In the genomic region with DNA sequence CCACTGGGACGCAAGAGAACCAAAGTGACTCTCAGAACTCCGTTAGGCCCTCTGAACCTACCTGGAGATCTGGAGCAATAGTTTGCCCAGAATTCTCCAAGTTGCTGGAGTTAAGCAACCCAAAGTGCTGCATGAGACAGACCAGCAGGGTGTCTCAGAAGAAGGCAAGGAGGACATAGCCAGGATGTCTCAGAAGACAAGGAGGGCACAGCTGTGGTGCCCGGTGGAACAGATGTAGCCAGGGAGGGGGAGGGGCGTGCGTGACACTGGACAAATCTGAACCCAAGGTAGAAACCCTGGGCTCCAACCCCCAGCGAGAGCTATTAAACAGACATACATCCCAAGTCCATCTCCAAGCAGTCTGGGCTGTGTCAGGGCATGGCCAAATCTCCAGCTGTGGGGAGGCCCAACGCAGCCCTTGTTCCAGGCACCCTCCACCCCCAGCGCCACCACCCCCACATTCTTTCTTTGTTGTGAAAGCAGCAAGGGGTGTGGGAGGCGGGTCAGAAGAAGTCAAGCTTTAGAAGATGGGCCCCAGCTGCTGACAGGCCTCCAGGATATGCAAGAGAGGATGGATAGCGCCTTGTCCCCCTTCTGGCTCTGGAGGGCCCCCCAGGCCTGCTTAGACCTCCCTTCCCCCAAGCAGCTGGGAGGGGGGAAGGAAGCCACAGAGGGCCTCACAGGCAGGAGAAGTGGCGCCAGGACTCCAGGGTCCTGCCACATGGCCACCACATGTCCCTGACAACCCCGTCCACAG, we compare ENCODE assay signal across 8 mouse cellular contexts. TPM values are rescaled to one million over a fixed set of nuclear protein-coding genes. Genes with fewer than 3 reads are reported as not detected.
DNase-seq lines count a peak whose midpoint lies in the region; ATAC-seq lines count a peak whose summit lies in the region.

No protein-coding gene starts in this region.

- H3K4me3 ChIP-seq in forebrain, embryonic 15.5 days: peak overlapping the region; percentile 68
- peak overlapping the region; percentile 85 for H3K4me3 ChIP-seq in intestine, embryonic 14.5 days (ENCODE audit: low read depth, low read length)
- H3K4me3 ChIP-seq in liver, embryonic 15.5 days (replicated peaks): peak overlapping the region; percentile 62
- H3K4me3 ChIP-seq in neural tube, embryonic 14.5 days (ENCODE audit: low read depth, low read length): peak overlapping the region; percentile 91

- ATAC-seq in forebrain, embryonic 15.5 days (replicated peaks): peak; percentile 62
- ATAC-seq in intestine, embryonic 14.5 days (replicated peaks; ENCODE audit: low FRiP score, low TSS enrichment, low read depth): peak; percentile 85
- 0 out of 2 replicates have a peak, but pooled peaks have one; percentile 13 for ATAC-seq in liver, embryonic 15.5 days (ENCODE audit: insufficient read depth)
- peak; percentile 52 for ATAC-seq in neural tube, embryonic 14.5 days (ENCODE audit: low read depth)
- no peak for ATAC-seq in CD4-positive, CD25-positive, alpha-beta regulatory T cell, adult 4 months

- peak overlapping the region; percentile 78 for H3K4me2 ChIP-seq in forebrain, embryonic 15.5 days (replicated peaks)
- peak overlapping the region; percentile 83 for H3K4me2 ChIP-seq in intestine, embryonic 14.5 days (ENCODE audit: low read length)
- peak overlapping the region; percentile 66 for H3K4me2 ChIP-seq in liver, embryonic 15.5 days
- peak overlapping the region; percentile 68 for H3K4me2 ChIP-seq in neural tube, embryonic 14.5 days (ENCODE audit: low read depth, low read length)

- no peaks in the 10 kb centered on the region for H3K9me3 ChIP-seq in forebrain, embryonic 15.5 days
- no peaks in the 10 kb centered on the region for H3K9me3 ChIP-seq in intestine, embryonic 14.5 days (ENCODE audit: control insufficient read depth, low read length)
- no peaks in the 10 kb centered on the region for H3K9me3 ChIP-seq in liver, embryonic 15.5 days (replicated peaks)
- no peaks in the 10 kb centered on the region for H3K9me3 ChIP-seq in neural tube, embryonic 14.5 days (ENCODE audit: control insufficient read depth, low read length)

- H3K27ac ChIP-seq in forebrain, embryonic 15.5 days (replicated peaks): peak overlapping the region; percentile 89
- H3K27ac ChIP-seq in intestine, embryonic 14.5 days (ENCODE audit: low read depth): peak overlapping the region; percentile 99
- H3K27ac ChIP-seq in liver, embryonic 15.5 days (replicated peaks): 0 out of 2 replicates have a peak overlapping the region, but pooled peaks have one; percentile 6
- H3K27ac ChIP-seq in neural tube, embryonic 14.5 days (ENCODE audit: low read depth, low read length): peak overlapping the region; percentile 83

- peaks cover 33% of the 10 kb centered on the region for H3K4me1 ChIP-seq in forebrain, embryonic 15.5 days
- H3K4me1 ChIP-seq in intestine, embryonic 14.5 days (replicated peaks; ENCODE audit: control insufficient read depth, insufficient read depth, low read length): peaks cover 48% of the 10 kb centered on the region
- H3K4me1 ChIP-seq in liver, embryonic 15.5 days (replicated peaks): peaks cover 9% of the 10 kb centered on the region
- H3K4me1 ChIP-seq in neural tube, embryonic 14.5 days (ENCODE audit: control insufficient read depth, insufficient read depth, low read length): peaks cover 21% of the 10 kb centered on the region

- peak; percentile 19 to 22 for DNase-seq in spleen, postnatal 36 days (ENCODE audit: low spot score in 2 of 2)
- no peak for DNase-seq in spleen, adult 12 weeks (ENCODE audit: low spot score)
- DNase-seq in intestine, embryonic 14.5 days (ENCODE audit: low spot score): peak; percentile 87
- DNase-seq in c-Kit-positive CD71-positive TER-119-positive erythroid progenitor cells, embryonic 14.5 days (ENCODE audit: low spot score): no peak

- no peaks in the 10 kb centered on the region for H3K27me3 ChIP-seq in forebrain, embryonic 15.5 days
- no peaks in the 10 kb centered on the region for H3K27me3 ChIP-seq in intestine, embryonic 14.5 days (replicated peaks; ENCODE audit: control insufficient read depth, insufficient read depth, low read length)
- H3K27me3 ChIP-seq in liver, embryonic 15.5 days: peaks cover 52% of the 10 kb centered on the region
- H3K27me3 ChIP-seq in neural tube, embryonic 14.5 days (ENCODE audit: control insufficient read depth, insufficient read depth, low read length): no peaks in the 10 kb centered on the region

- H3K36me3 ChIP-seq in forebrain, embryonic 15.5 days: peaks cover 10% of the 10 kb centered on the region; the same call in 1 of the 2 replicates
- peaks cover 9% of the 10 kb centered on the region; the same call in 1 of the 2 replicates for H3K36me3 ChIP-seq in intestine, embryonic 14.5 days (ENCODE audit: control insufficient read depth, insufficient read depth, low read length)
- no peaks in the 10 kb centered on the region for H3K36me3 ChIP-seq in liver, embryonic 15.5 days (replicated peaks)
- peaks cover 12% of the 10 kb centered on the region for H3K36me3 ChIP-seq in neural tube, embryonic 14.5 days (ENCODE audit: control insufficient read depth, insufficient read depth, low read length)

- H3K9ac ChIP-seq in forebrain, embryonic 15.5 days (replicated peaks): peak overlapping the region; percentile 18; the same call in 1 of the 2 replicates
- peak overlapping the region; percentile 35 for H3K9ac ChIP-seq in intestine, embryonic 14.5 days (ENCODE audit: low read length)
- H3K9ac ChIP-seq in liver, embryonic 15.5 days: no peak overlapping the region
- H3K9ac ChIP-seq in neural tube, embryonic 14.5 days (replicated peaks; ENCODE audit: low read depth, low read length): 0 out of 2 replicates have a peak overlapping the region, but pooled peaks have one; percentile 91

- WGBS in forebrain, embryonic 15.5 days: 16% methylated on average over 12 of the region's 12 CpGs
- 5% methylated on average over 12 of the region's 12 CpGs for WGBS in intestine, embryonic 14.5 days
- 19% methylated on average over 12 of the region's 12 CpGs for WGBS in liver, embryonic 15.5 days (ENCODE audit: insufficient replicate concordance)
- WGBS in neural tube, embryonic 14.5 days: 6% methylated on average over 11 of the region's 12 CpGs

RNA-seq across cellular contexts. Expression of a gene that starts 0.6 kb away (rescaled TPM):
- polyA plus RNA-seq in forebrain, embryonic 15.5 days (2015; fragmentation: Nextera tagmentation; extraction: Ambion mirVana): 32.1 and 33.0 TPM in 2 replicates
- polyA plus RNA-seq in intestine, embryonic 14.5 days (2014; fragmentation: Nextera tagmentation; extraction: Ambion mirVana): 54.0 and 56.6 TPM in 2 replicates
- polyA plus RNA-seq in liver, embryonic 15.5 days (2015; fragmentation: Nextera tagmentation; extraction: Ambion mirVana): 7.8 and 9.1 TPM in 2 replicates
- 7.9 and 23.7 TPM in 2 replicates for polyA plus RNA-seq in neural tube, embryonic 14.5 days (2014; fragmentation: Nextera tagmentation; extraction: Ambion mirVana)
- polyA plus RNA-seq in CD4-positive, CD25-positive, alpha-beta regulatory T cell, adult 4 months (2017; shearing (Covaris generic)): not detected

RNA-seq across cellular contexts. Expression of a gene that starts 16.0 kb away (rescaled TPM):
- 41.4 and 45.1 TPM in 2 replicates for polyA plus RNA-seq in forebrain, embryonic 15.5 days (2015; fragmentation: Nextera tagmentation; extraction: Ambion mirVana)
- polyA plus RNA-seq in intestine, embryonic 14.5 days (2014; fragmentation: Nextera tagmentation; extraction: Ambion mirVana): 42.1 and 45.7 TPM in 2 replicates
- 9.3 and 10.3 TPM in 2 replicates for polyA plus RNA-seq in liver, embryonic 15.5 days (2015; fragmentation: Nextera tagmentation; extraction: Ambion mirVana)
- polyA plus RNA-seq in neural tube, embryonic 14.5 days (2014; fragmentation: Nextera tagmentation; extraction: Ambion mirVana): 27.7 and 32.1 TPM in 2 replicates
- polyA plus RNA-seq in CD4-positive, CD25-positive, alpha-beta regulatory T cell, adult 4 months (2017; shearing (Covaris generic)): 10 to 100 TPM; 13.6 to 14.7 TPM

RNA-seq across cellular contexts. Expression of a gene that starts 16.2 kb away (rescaled TPM):
- polyA plus RNA-seq in forebrain, embryonic 15.5 days (2015; fragmentation: Nextera tagmentation; extraction: Ambion mirVana): 73.7 and 81.9 TPM in 2 replicates
- polyA plus RNA-seq in intestine, embryonic 14.5 days (2014; fragmentation: Nextera tagmentation; extraction: Ambion mirVana): 134 and 144 TPM in 2 replicates
- polyA plus RNA-seq in liver, embryonic 15.5 days (2015; fragmentation: Nextera tagmentation; extraction: Ambion mirVana): 67.9 and 69.4 TPM in 2 replicates
- 59.9 and 64.4 TPM in 2 replicates for polyA plus RNA-seq in neural tube, embryonic 14.5 days (2014; fragmentation: Nextera tagmentation; extraction: Ambion mirVana)
- 10 to 100 TPM; 57.0 to 65.9 TPM for polyA plus RNA-seq in CD4-positive, CD25-positive, alpha-beta regulatory T cell, adult 4 months (2017; shearing (Covaris generic))

RNA-seq across cellular contexts. Expression of a gene that starts 20.3 kb away (rescaled TPM):
- 35.9 and 36.5 TPM in 2 replicates for polyA plus RNA-seq in forebrain, embryonic 15.5 days (2015; fragmentation: Nextera tagmentation; extraction: Ambion mirVana)
- 43.4 and 43.7 TPM in 2 replicates for polyA plus RNA-seq in intestine, embryonic 14.5 days (2014; fragmentation: Nextera tagmentation; extraction: Ambion mirVana)
- polyA plus RNA-seq in liver, embryonic 15.5 days (2015; fragmentation: Nextera tagmentation; extraction: Ambion mirVana): 9.7 and 11.5 TPM in 2 replicates
- polyA plus RNA-seq in neural tube, embryonic 14.5 days (2014; fragmentation: Nextera tagmentation; extraction: Ambion mirVana): 30.1 and 33.8 TPM in 2 replicates
- polyA plus RNA-seq in CD4-positive, CD25-positive, alpha-beta regulatory T cell, adult 4 months (2017; shearing (Covaris generic)): 1 to 10 TPM; 3.3 to 5.9 TPM

RNA-seq across cellular contexts. Expression of a gene that starts 44.3 kb away (rescaled TPM):
- 49.5 and 49.9 TPM in 2 replicates for polyA plus RNA-seq in forebrain, embryonic 15.5 days (2015; fragmentation: Nextera tagmentation; extraction: Ambion mirVana)
- polyA plus RNA-seq in intestine, embryonic 14.5 days (2014; fragmentation: Nextera tagmentation; extraction: Ambion mirVana): 49.1 and 57.7 TPM in 2 replicates
- 21.5 and 22.6 TPM in 2 replicates for polyA plus RNA-seq in liver, embryonic 15.5 days (2015; fragmentation: Nextera tagmentation; extraction: Ambion mirVana)
- polyA plus RNA-seq in neural tube, embryonic 14.5 days (2014; fragmentation: Nextera tagmentation; extraction: Ambion mirVana): 44.7 and 49.6 TPM in 2 replicates
- polyA plus RNA-seq in CD4-positive, CD25-positive, alpha-beta regulatory T cell, adult 4 months (2017; shearing (Covaris generic)): 10 to 100 TPM; 47.2 to 62.6 TPM

Comparison
In these comparisons a context has a peak if more than half of its experiments do, and no peak if none do; other contexts are left out.
1. DNase-seq: peak in spleen, postnatal 36 days (2 of 2) and intestine, embryonic 14.5 days (single experiment); none in spleen, adult 12 weeks (single experiment) and c-Kit-positive CD71-positive TER-119-positive erythroid progenitor cells, embryonic 14.5 days (single experiment).
2. H3K27ac ChIP-seq: peak in every context shown above with its lines; median percentile 99 in intestine, embryonic 14.5 days; 89 in forebrain, embryonic 15.5 days; 83 in neural tube, embryonic 14.5 days; 6 in liver, embryonic 15.5 days.
3. Peak in every context shown above with its lines, with median percentiles within 50 percentile points of each other: H3K4me2 ChIP-seq and H3K4me3 ChIP-seq.